Mouse (Mus musculus) ES-Bruce4 (cell line): ENCODE results near the gene Tbc1d1. TPM values are rescaled to one million over a fixed set of nuclear protein-coding genes. Genes with fewer than 3 reads are reported as not detected.

Experiments
- H3K27ac ChIP-seq: 2 replicates; pipeline ENCODE4 v1.5.1; 2012; ENCODE audit warnings: low read length, inconsistent platforms; ENCODE audit not compliant: insufficient read depth
- H3K27me3 ChIP-seq: 2 replicates; pipeline ENCODE4 v1.6.1; 2012; ENCODE audit warnings: mild to moderate bottlenecking, low read length, inconsistent platforms; ENCODE audit not compliant: control insufficient read depth, poor library complexity, insufficient read depth, severe bottlenecking
- H3K36me3 ChIP-seq: 2 replicates; pipeline ENCODE4 v1.6.1; 2012; ENCODE audit warnings: inconsistent platforms, mild to moderate bottlenecking, low read length, moderate library complexity; ENCODE audit not compliant: control insufficient read depth, poor library complexity, insufficient read depth, severe bottlenecking
- H3K4me1 ChIP-seq: one replicate; pipeline ENCODE4 v1.8.1; 2011; ENCODE audit warnings: low read length; ENCODE audit not compliant: control insufficient read depth, insufficient read depth
- H3K4me3 ChIP-seq: 2 replicates; pipeline ENCODE4 v1.5.1; 2011; ENCODE audit warnings: low read depth, mild to moderate bottlenecking, low read length
- H3K9ac ChIP-seq: 2 replicates; pipeline ENCODE4 v1.6.1; 2012; ENCODE audit warnings: low read depth, mild to moderate bottlenecking, inconsistent platforms; ENCODE audit not compliant: poor library complexity, severe bottlenecking
- H3K9me3 ChIP-seq: replicated peaks from 2 replicates; pipeline ENCODE4 v1.6.1; 2012; ENCODE audit warnings: mild to moderate bottlenecking, low read length, inconsistent platforms; ENCODE audit not compliant: control insufficient read depth, poor library complexity, insufficient read depth, severe bottlenecking
- CTCF ChIP-seq: IDR thresholded peaks from one replicate; pipeline ENCODE4 v1.8.1; 2011; ENCODE audit warnings: low read depth, low read length
- EP300 ChIP-seq: IDR thresholded peaks from 2 replicates; pipeline ENCODE4 v1.6.1; 2011; ENCODE audit warnings: low read depth, low read length; ENCODE audit not compliant: insufficient read depth
- POLR2A ChIP-seq: IDR thresholded peaks from one replicate; pipeline ENCODE4 v1.8.1; 2011; ENCODE audit warnings: low read length; ENCODE audit not compliant: insufficient read depth
- polyA plus RNA-seq: library from polyadenylated mRNA; stranded (reverse); fragments of >200 nt; gene quantifications from 2 replicates; pipeline ENCODE4 v1.2.4, GENCODE M21; 2011; ENCODE audit warnings: low read depth; ENCODE audit not compliant: missing spikeins, insufficient read depth, insufficient read length

The Tbc1d1 gene
- polyA plus RNA-seq, 1 experiment, result 46.2 TPM

DNA sequence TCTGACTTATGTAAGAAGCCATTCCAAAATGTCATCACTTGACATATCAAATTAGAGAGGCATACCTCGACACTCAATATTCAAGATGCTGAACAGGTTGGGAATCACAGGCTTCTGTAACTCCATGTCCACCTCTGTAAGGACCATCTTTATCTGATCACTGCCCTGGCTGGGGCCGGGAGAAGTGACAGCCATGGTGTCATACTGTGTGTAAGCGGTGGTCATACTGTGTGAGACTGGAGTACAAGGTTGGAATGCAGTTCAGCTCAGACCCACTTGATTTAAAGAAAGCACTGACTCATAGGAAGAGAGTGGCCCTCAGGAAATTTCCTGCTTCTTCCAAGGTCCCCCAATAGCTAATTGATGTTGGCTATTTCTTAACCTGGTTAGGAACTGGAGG is 8.3 kb downstream of the Tbc1d1 start:
- Histone ChIP-seq H3K27me3 (peaks cover 8% of the 10 kb centered on the region), H3K9me3 (no peaks in the 10 kb centered on the region), H3K36me3 (no peaks in the 10 kb centered on the region), H3K27ac (no peak overlapping the region), H3K4me1 (peaks cover 2% of the 10 kb centered on the region), H3K4me3 (no peak overlapping the region), H3K9ac (no peak overlapping the region)
- TF ChIP-seq EP300, result no peak
- no peak for TF ChIP-seq POLR2A
- no peak for TF ChIP-seq CTCF

DNA sequence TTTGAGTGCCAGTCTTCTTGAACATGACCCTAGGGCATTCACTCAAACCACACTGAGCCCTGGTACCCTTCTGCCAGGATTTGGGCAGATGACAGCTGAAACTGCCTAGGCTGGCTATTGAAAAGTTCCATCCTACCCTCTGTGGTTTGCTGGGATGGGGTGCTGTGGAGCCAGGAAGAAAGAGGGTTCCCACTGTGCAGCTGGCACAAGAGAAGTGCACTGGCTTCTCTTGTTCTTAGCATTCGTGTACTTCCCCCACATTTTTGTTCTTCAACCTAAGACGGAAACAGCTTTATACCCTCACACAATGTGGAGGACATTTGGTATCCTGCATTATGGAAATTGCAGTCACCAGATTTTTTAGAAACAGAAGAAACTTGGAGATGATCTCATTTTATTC is 9.7 kb downstream of the Tbc1d1 start:
- H3K4me3 ChIP-seq, result no peak overlapping the region
- TF ChIP-seq POLR2A (no peak), EP300 (no peak), CTCF (no peak)
- H3K27me3 ChIP-seq, result no peaks in the 10 kb centered on the region; the same call in 1 of the 2 replicates
- no peaks in the 10 kb centered on the region for H3K36me3 ChIP-seq
- H3K27ac ChIP-seq, result no peak overlapping the region
- H3K4me1 ChIP-seq, result peaks cover 2% of the 10 kb centered on the region
- no peaks in the 10 kb centered on the region for H3K9me3 ChIP-seq
- H3K9ac ChIP-seq, result no peak overlapping the region

DNA sequence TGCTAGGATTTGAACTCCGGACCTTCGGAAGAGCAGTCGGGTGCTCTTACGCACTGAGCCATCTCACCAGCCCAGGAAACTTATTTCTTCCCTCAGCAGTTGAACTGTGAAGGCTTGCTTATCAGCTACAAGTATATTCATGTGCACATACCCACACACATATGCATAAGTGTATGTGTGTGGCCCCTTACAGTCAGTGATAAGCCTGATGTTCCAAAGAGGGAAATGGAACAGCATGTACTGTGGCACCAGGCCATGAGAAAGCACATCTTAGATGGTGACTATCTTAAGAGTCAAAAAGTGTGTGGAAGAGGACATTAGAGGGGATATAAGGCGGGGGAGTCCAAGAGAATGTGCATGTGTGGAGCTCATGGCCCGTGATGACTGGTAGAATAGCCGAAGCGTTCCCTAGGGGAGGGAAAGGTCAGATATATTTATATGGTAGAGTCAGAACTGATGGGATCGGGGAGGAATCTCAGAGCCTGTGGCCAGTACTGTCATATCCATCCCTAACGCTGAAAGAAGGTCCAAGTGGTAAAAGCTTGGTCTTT is 13.0 kb downstream of the Tbc1d1 start:
- Histone ChIP-seq H3K36me3 (no peaks in the 10 kb centered on the region), H3K27me3 (no peaks in the 10 kb centered on the region; the same call in 1 of the 2 replicates), H3K27ac (no peak overlapping the region), H3K9me3 (no peaks in the 10 kb centered on the region), H3K9ac (no peak overlapping the region), H3K4me1 (peaks cover 2% of the 10 kb centered on the region), H3K4me3 (no peak overlapping the region)
- TF ChIP-seq CTCF (no peak), EP300 (no peak), POLR2A (no peak)

DNA sequence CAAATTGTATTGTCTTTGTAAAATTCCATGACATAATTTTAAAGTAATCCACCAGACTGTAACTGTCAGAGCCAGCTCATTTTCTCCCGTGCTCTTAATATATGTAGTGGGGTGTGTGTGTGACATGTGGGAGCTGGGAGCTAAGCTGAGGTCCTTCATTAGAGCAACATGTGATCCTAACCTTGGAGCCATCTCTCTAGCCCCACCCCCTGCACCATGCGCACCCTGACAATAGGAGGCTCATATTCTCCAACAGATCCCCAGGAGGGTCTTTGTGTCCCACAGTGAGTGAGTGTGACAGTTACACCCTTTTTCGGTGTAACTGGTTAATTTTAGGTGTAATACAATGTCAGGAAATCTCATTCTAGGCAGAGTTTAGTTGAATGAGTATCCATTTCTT is 16.8 kb downstream of the Tbc1d1 start:
- Histone ChIP-seq H3K4me3 (no peak overlapping the region), H3K4me1 (no peaks in the 10 kb centered on the region), H3K9ac (no peak overlapping the region), H3K36me3 (no peaks in the 10 kb centered on the region), H3K27ac (no peak overlapping the region), H3K9me3 (no peaks in the 10 kb centered on the region), H3K27me3 (no peaks in the 10 kb centered on the region)
- TF ChIP-seq CTCF, result no peak
- TF ChIP-seq POLR2A, result no peak
- no peak for TF ChIP-seq EP300

DNA sequence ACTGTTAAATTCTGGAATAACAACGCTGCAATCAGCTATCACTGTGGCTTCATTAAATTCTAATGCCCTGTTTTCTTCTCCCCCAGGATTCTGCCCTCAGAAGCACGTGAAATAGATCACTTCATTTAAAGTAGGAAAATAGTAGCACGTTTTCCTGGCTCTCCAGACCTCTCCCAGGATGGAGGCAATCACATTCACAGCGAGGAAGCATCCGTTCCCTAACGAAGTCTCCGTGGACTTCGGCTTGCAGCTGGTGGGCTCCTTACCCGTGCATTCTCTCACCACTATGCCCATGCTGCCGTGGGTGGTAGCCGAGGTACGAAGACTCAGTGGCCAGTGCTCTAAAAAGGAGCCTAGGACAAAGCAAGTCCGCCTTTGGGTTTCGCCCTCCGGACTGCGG is 17.2 kb downstream of the Tbc1d1 start:
- Histone ChIP-seq H3K4me3 (0 out of 2 replicates have a peak overlapping the region, but pooled peaks have one; percentile 6), H3K9me3 (no peaks in the 10 kb centered on the region), H3K9ac (no peak overlapping the region), H3K4me1 (no peaks in the 10 kb centered on the region), H3K27ac (no peak overlapping the region), H3K36me3 (no peaks in the 10 kb centered on the region), H3K27me3 (no peaks in the 10 kb centered on the region)
- TF ChIP-seq EP300 (no peak), POLR2A (no peak), CTCF (no peak)

DNA sequence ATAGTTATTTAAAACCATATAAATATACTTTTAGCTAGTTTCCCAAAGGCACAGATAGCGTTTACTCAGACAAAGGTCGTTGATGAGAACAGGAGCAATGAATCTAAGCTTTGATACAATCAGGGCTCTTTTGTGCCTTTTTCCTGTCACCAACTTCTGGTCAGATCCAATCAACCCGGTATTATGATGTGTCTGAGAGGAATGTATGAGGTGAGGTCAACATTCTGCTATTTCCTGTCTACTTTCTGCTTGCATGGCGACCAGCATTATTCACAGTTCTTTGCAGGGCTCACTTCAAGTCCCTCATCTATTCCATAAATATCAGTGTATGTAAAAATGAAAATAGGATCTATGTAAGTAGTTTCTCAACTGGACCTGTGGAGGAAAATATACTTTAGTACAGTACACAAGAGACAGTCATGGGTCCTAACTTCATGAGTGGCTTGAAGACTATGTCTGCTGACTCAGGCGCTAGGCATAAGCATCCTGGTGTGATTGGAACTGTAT is 18.4 kb downstream of the Tbc1d1 start:
- H3K4me3 ChIP-seq, result no peak overlapping the region
- H3K4me1 ChIP-seq, result no peaks in the 10 kb centered on the region
- no peak overlapping the region for H3K27ac ChIP-seq
- no peaks in the 10 kb centered on the region for H3K36me3 ChIP-seq
- H3K9me3 ChIP-seq, result no peaks in the 10 kb centered on the region
- H3K9ac ChIP-seq, result no peak overlapping the region
- H3K27me3 ChIP-seq, result no peaks in the 10 kb centered on the region
- TF ChIP-seq POLR2A (no peak), CTCF (no peak), EP300 (no peak)
